Mouse (Mus musculus) inflammation-experienced regulatory T-cells, adult 6 months (primary cell): ENCODE data around the gene Sp6. TPM values are rescaled to one million over a fixed set of nuclear protein-coding genes. Genes with fewer than 3 reads are reported as not detected.

ENCODE experiments used
- ATAC-seq: one replicate; pipeline ENCODE4 v1.8.0; 2017
- polyA plus RNA-seq, 3 experiments: library from polyadenylated mRNA; unstranded; fragments of 100-300 nt; shearing (Covaris generic); gene quantifications; one replicate each; pipeline ENCODE4 v1.2.1; 2017

The Sp6 gene
- polyA plus RNA-seq, 3 experiments from 2014 or later = 0.19 to 2.7 TPM; not detected in 1

- no peak for ATAC-seq
These were observed 52.5 kb downstream of the Sp6 start for GRCm38 (mm10) chr11:97065538-97066295.

DNA sequence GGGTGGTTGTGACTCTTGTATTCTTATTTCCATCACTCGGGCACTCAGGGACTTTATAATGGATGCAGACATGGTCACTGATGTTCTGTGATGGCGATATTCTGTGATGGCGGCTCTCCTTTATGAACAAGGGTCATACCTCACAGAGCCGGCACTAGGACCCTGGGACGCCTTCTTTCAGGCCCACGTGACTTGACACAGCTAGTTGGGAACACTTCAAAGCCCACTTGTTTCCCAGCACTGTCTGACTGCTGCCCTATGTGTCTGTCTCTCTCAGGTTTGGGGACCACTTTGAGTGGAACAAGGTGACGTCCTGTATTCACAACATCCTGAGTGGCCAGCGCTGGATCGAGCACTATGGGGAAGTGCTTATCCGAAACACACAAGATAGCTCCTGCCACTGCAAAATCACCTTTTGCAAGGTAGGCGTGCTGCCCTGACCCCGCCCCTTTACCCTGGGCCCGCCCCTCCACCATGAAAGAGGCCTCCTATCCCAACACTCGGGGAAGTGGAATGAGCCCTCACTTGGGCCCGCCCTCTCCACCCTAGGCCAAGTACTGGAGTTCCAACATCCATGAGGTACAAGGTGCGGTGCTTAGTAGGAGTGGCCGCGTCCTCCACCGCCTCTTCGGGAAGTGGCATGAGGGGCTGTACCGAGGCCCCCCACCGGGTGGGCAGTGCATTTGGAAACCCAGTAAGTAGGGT is 53.6 kb downstream of the Sp6 start:
- no peak for ATAC-seq

GRCm38 (mm10) chr11:97069333-97069732 is 56.1 kb downstream of the Sp6 start:
- no peak for ATAC-seq

GRCm38 (mm10) chr11:97069770-97070169 is 56.6 kb downstream of the Sp6 start:
- no peak for ATAC-seq

GRCm38 (mm10) chr11:97071129-97071528 is 57.9 kb downstream of the Sp6 start:
- ATAC-seq = no peak

DNA sequence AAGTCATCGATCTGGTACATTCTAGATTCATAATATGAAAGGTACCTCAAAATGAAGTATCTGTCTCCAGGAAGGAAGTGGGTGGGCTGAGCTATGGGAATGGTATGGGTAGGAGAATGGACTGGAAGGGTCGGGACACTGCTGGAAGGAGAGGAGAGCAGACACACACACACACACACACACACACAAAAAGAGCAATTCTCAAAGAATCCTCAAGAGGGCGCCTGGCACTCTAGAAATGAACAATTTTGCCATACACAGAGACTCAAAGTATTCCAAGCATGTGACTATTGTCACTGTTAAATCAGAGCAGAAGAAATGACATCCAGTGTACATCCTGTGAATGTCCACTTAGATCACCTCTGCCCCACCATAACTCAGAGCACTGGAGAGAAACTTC is 59.3 kb downstream of the Sp6 start:
- ATAC-seq = no peak

DNA sequence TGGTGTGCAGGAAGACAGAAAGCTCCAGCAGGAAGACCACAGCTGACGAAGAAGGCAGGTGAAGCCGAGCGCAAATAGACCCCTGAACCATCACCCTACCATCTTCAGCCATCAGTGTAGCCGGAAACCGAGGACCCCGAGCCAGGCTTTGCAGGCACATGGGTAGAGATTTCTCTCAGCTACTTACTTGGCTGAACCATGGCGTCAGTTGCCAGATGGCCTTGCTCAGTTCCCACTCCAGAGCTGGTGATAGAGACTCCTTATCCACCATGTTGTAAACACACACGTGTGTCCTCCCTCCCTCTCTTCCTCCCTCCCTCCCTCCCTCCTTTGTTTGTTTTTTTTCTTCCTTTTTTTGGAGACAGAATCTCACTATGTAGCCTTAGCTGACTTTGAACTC is 61.0 kb downstream of the Sp6 start:
- ATAC-seq = no peak

Other genes with a start within 250 kb of the Sp6 start
- 10 to 100 TPM; 21.7 to 24.6 (median 23.0) TPM for gene Snx11, start 235.8 kb upstream of the Sp6 start, polyA plus RNA-seq
- gene Cbx1, start 224.3 kb upstream of the Sp6 start, polyA plus RNA-seq = 10 to 100 TPM; 52.0 to 73.0 (median 54.7) TPM
- gene Nfe2l1, start 183.4 kb upstream of the Sp6 start, polyA plus RNA-seq = 10 to 100 TPM; 17.8 to 21.4 (median 20.7) TPM
- gene Copz2, start 163.5 kb upstream of the Sp6 start, polyA plus RNA-seq = not detected
- gene Cdk5rap3, start 96.9 kb upstream of the Sp6 start, polyA plus RNA-seq = 100 to 1,000 TPM in 1 of 3 experiments, 10 to 100 TPM in 2; 93.2 to 124 (median 96.9) TPM
- under 1 TPM; 0.21 to 0.62 (median 0.40) TPM for gene Prr15l, start 85.3 kb upstream of the Sp6 start, polyA plus RNA-seq
- 10 to 100 TPM; 19.0 to 35.1 (median 30.7) TPM for gene Pnpo, start 69.4 kb upstream of the Sp6 start, polyA plus RNA-seq
- gene Sp2, start 30.4 kb upstream of the Sp6 start, polyA plus RNA-seq = 10 to 100 TPM; 20.4 to 24.7 (median 20.9) TPM
- 1 to 10 TPM; 6.2 to 8.8 (median 6.5) TPM for gene Scrn2, start 16.5 kb downstream of the Sp6 start, polyA plus RNA-seq
- gene Lrrc46, start 28.0 kb downstream of the Sp6 start, polyA plus RNA-seq = not detected
- gene Mrpl10, start 28.2 kb downstream of the Sp6 start, polyA plus RNA-seq = 10 to 100 TPM; 61.1 to 66.7 (median 63.2) TPM
- gene Osbpl7, start 37.2 kb downstream of the Sp6 start, polyA plus RNA-seq = 10 to 100 TPM; 22.8 to 30.5 (median 25.3) TPM
- 10 to 100 TPM in 1 of 3 experiments, 1 to 10 TPM in 2; 3.4 to 20.9 (median 3.6) TPM for gene Tbx21, start 101.9 kb downstream of the Sp6 start, polyA plus RNA-seq
- gene Tbkbp1, start 138.1 kb downstream of the Sp6 start, polyA plus RNA-seq = under 1 TPM in 2 of 3 experiments, not detected in 1; 0.21 to 0.44 TPM
- gene Kpnb1, start 174.5 kb downstream of the Sp6 start, polyA plus RNA-seq = 10 to 100 TPM; 24.7 to 41.5 (median 26.2) TPM